Mouse (Mus musculus): ENCODE data around the gene Mmgt2. TPM values are rescaled to one million over a fixed set of nuclear protein-coding genes. Genes with fewer than 3 reads are reported as not detected.
A peak's percentile ranks its signal among the peaks of the same experiment; 100 is the strongest.

Gene Mmgt2
- polyA plus RNA-seq (2016; fragmentation: Nextera tagmentation; extraction: Ambion mirVana) = 41.9 and 44.2 TPM in 2 replicates

DNA sequence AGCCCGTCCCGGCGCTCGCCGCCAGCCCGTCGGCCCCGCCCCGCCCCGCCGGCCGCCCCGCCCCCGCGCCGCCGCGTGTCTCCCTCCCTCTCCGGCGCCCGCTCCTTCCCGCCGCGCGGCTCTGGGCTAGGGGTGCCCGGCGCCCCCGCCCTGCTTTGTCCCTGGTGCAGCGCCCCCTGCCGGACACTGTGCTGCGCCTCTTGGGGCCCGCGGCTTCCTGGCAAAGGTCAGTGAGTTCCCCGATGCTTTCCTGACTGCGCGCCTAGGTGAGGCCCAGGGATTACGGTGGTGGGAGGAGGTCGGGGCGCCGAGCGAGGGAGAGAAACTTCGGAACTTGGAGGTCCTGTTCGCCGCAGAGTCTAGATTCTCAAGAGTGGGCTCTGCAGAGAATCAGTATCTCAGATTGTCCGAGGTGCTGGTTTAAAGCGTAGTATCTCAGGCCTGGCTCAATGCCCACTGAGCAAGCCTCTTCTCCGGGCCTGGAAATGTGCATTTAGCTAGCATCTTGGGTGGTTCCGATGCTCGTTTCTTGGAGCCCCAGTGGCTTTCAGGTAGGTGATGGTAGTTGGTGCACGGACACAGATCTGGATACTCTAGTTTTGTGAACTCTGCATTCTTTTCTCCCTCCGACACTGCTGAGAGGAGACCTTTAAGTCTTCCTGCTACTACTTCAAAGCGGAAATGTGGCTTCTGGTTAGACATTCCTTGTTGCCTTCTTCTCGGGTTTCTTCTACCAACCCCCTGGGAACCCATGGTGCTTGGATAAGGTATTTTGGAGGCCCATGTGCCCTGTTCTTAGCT lies at the start of gene Mmgt2:
Gene Mmgt2, plus strand, starts transcription at position 74 of the 801 bp plus-strand sequence.
- peak; percentile 99 for DNase-seq (ENCODE audit: low spot score)
- Histone ChIP-seq H3K4me3 (peak within 1 kb of the TSS; percentile 90), H3K27me3 (replicated peaks; ENCODE audit: low read depth, poor library complexity, severe bottlenecking) (no peaks in the 10 kb centered on the region), H3K4me1 (peaks cover 63% of the 10 kb centered on the region), H3K9me3 (no peaks in the 10 kb centered on the region), H3K27ac (replicated peaks) (peak within 1 kb of the TSS; percentile 91), H3K36me3 (replicated peaks) (peaks cover 39% of the 10 kb centered on the region)
- WGBS = 1% methylated on average over 46 of the region's 53 CpGs

DNA sequence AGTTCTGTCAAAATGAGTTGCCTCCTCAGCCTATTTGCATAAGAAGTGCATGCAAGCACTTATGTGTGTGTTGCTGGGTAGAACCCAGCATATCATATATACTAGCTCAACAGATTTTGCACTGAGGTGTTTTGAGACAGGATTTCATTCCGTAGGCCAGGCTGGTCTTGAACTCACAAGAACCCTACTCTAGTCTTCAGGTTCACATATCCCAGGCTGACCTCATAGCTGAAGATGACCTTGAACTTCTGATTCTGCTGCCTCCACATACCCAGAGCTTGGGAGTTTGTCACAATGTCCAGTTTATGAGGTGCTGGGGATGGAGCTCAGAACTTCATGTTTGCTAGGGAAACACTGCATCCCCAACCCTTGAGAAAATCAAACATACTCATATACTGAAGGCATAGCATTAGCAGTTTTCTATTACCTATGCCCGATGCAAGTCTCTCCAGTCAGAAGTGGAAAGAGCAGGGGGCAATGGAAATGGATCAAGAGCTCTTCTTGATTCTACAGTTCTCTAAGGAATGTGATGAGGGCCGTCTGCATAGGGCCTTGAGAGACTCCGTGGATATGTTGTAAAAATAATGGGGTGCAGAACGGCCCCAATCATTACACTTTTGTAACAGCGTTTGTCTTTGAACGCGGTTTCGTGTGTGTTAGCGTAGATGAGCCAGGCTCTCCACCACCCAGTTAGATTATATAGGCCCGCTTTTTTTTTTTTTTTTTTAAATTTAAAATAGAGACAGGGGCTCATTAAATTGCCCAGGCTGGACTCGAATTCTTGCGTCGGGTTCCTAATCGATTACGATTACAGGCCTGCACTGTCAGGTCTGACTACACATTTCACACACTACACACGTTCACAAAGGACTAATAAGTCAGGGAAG lies 46.5 kb upstream of the Mmgt2 start:
- peak overlapping the region; percentile 99 for H3K27ac ChIP-seq (replicated peaks)
- no peak for DNase-seq (ENCODE audit: low spot score)
- no peaks in the 10 kb centered on the region for H3K27me3 ChIP-seq (replicated peaks; ENCODE audit: low read depth, poor library complexity, severe bottlenecking)
- 13% methylated on average over 17 of the region's 17 CpGs for WGBS
- no peaks in the 10 kb centered on the region for H3K9me3 ChIP-seq
- H3K36me3 ChIP-seq (replicated peaks) = peaks cover 40% of the 10 kb centered on the region
- peak overlapping the region; percentile 97 for H3K4me3 ChIP-seq
- H3K4me1 ChIP-seq = peaks cover 34% of the 10 kb centered on the region

DNA sequence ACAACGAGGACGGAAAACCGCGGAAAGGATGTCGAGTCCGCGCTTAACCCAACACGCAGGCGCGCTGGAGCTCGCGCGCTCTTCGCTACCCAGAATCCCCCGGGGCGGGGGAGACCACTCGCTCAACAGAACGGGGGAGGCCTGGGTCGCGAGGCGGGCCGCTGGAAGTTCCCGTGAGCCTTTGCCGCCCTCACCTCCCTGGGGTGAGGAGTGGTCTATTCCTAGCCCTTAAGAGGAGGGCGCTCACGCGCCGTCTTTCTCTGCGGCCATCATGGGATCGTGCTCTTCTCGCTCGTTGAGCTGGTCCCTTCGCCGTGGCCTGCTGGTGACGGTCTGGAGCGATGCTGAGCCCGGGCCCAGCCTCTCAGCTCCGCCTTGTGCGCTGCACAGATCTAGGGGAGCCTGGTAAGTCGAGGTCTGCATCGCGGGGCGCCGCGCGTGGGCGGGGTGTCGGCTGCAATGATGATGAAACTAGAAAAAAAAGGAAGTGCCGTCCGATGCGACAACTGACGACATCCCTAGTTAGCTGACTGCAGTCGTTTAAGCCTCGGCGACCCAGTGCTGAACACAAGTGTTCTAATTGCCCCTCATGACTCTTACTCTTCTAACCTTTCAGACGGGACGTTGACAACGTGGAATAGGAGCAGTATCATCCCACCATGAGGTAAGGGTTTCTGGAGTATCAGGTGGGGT lies 45.7 kb upstream of the Mmgt2 start:
- peak; percentile 99 for DNase-seq (ENCODE audit: low spot score)
- H3K27me3 ChIP-seq (replicated peaks; ENCODE audit: low read depth, poor library complexity, severe bottlenecking) = no peaks in the 10 kb centered on the region
- no peaks in the 10 kb centered on the region for H3K9me3 ChIP-seq
- peak overlapping the region; percentile 97 for H3K4me3 ChIP-seq
- H3K27ac ChIP-seq (replicated peaks) = peak overlapping the region; percentile 99
- WGBS = under 1% methylated on average over 58 of the region's 58 CpGs
- peaks cover 34% of the 10 kb centered on the region for H3K4me1 ChIP-seq
- peaks cover 48% of the 10 kb centered on the region for H3K36me3 ChIP-seq (replicated peaks)

DNA sequence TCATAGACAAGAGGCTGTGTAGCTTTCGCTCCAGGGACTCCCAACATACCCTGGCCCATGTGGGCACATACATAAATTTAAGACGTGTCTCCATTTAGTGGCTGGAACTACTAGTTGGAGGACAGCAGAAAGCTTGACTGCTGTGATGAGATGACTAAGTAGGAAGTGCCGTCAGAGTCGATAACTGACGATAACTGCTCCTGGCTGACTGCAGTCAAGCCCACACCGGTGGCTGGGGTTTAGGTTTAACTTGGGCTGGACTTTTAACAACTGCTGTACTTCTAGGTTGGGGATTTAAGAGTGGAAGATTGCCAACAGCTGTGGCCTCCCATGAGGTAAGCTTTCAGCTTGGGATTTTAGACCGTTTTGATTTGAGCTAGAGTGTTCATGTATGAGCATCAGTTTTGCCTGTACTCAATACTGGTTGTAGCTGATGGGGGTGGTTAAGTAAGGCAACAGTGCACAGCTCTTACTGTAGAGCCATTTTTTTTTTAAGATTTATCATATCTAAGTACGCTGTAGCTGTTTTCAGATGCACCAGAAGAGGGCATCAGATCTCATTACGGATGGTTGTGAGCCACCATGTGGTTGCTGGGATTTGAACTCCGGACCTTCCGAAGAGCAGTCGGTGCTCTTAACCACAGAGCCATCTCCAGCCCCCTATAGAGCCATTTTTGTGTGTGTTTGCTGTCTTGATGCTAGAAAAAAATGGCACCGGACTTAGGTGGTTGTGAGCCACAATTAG lies 45.0 kb upstream of the Mmgt2 start:
- no peaks in the 10 kb centered on the region for H3K27me3 ChIP-seq (replicated peaks; ENCODE audit: low read depth, poor library complexity, severe bottlenecking)
- H3K27ac ChIP-seq (replicated peaks) = peak overlapping the region; percentile 99
- H3K36me3 ChIP-seq (replicated peaks) = peaks cover 56% of the 10 kb centered on the region
- H3K4me1 ChIP-seq = peaks cover 31% of the 10 kb centered on the region
- H3K9me3 ChIP-seq = no peaks in the 10 kb centered on the region
- H3K4me3 ChIP-seq = peak overlapping the region; percentile 97
- under 1% methylated on average over 13 of the region's 13 CpGs for WGBS
- DNase-seq (ENCODE audit: low spot score) = peak; percentile 34

DNA sequence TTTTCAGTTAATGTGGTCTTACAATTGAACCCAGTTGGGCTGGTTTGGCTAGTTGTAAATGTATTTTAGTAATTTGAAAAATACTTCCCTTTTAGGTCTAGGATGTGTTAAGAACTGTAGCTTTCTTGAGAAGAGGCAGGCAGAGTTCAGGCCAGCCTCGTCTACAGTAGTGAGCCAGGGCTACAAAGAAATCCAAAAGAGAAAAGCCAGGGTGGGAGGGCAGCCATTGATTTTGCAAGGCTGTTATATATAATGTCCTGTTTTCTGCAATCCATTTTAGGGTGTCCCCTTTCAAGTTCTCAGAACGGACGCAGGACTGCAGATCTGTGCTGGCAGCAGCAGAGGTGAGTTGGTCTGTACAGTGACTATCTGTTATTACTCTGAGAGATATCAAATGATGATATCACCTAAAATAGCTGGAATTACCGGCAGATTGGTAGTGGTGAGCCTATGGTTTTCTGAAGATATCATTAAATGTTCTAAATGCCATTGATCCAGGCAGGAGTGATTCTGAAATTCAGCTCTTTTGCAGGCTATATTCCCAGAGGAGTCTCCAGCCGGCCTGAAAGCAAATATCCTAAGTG lies 44.2 kb upstream of the Mmgt2 start:
- Histone ChIP-seq H3K36me3 (replicated peaks) (peaks cover 63% of the 10 kb centered on the region), H3K27me3 (replicated peaks; ENCODE audit: low read depth, poor library complexity, severe bottlenecking) (no peaks in the 10 kb centered on the region), H3K9me3 (no peaks in the 10 kb centered on the region), H3K4me3 (peak overlapping the region; percentile 97), H3K27ac (replicated peaks) (peak overlapping the region; percentile 99), H3K4me1 (peaks cover 31% of the 10 kb centered on the region)
- no peak for DNase-seq (ENCODE audit: low spot score)
- 24% methylated on average over 5 of the region's 5 CpGs for WGBS

DNA sequence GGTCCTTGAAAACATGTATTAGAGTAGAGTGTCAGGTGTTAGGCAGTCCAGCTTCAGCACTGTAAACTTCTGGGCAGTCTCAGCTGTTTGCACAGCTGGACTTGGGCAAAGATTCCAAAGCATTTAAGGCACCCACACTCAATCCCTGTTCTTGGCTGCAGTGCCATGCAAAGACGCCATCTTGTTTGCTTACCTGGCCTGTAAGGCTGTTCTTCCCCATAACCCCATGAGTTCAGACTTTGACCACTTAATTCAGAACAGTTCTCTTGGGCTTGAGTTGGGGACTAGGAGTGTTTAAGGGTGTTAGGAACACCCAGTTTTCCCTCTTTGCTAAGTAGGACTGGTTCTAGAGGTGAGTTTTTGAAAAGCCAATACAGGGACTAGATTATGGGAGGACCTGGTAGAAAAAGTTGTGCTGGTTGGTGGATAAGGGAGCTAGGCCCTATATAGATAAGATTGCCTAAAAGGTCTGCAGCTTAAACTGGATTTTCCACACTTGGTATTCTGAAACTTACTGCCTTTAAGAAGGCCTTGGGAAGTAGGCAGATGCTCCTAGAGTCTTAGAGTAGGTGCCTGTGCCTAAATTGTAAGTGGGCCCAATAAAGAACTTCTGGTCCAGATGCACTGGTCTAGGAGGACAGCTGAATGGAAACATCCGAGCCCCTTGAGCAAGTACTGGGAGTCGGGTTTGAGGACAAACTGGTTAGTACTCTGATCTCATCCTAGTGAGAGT lies 43.4 kb upstream of the Mmgt2 start:
- peak overlapping the region; percentile 99; the same call in 1 of the 2 replicates for H3K27ac ChIP-seq (replicated peaks)
- peaks cover 71% of the 10 kb centered on the region for H3K36me3 ChIP-seq (replicated peaks)
- no peaks in the 10 kb centered on the region for H3K9me3 ChIP-seq
- H3K4me3 ChIP-seq = peak overlapping the region; percentile 97
- no peaks in the 10 kb centered on the region for H3K27me3 ChIP-seq (replicated peaks; ENCODE audit: low read depth, poor library complexity, severe bottlenecking)
- peaks cover 31% of the 10 kb centered on the region for H3K4me1 ChIP-seq
- no peak for DNase-seq (ENCODE audit: low spot score)
- 18% methylated on average over 3 of the region's 3 CpGs for WGBS

DNA sequence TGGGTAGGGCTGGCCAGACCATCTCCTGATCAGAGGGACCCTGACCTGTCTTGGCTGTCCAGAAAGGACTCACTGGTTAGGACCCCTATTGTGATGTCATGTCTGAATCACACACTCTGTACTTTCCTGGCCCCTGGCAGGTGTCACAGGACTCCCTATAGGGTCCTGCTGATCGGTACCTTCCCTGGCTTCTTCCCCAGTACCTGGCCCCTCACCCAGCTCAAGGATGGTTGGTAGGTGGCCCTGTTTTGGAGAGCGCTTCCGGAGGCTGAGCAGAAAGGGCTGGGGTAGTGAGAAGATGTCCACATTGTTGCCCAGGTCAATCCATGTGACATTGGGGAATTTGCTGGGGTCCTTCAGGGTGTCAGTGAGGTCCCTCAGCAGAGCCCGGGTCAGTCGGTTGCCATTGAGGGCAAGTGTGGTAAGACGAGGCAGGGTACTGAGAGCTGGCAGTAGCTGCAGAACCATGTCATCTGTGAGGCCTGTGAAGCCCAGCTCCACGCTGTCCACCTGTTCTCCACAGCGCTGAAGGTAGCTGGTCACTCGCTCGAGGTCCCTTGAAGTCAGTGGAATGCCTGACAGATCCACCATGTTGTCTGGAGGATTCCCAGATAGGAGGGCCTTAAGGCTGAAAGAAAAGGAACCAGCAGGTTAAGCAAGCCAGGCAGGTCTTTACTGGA lies 42.7 kb upstream of the Mmgt2 start:
- H3K36me3 ChIP-seq (replicated peaks) = peaks cover 78% of the 10 kb centered on the region
- WGBS = 39% methylated on average over 10 of the region's 10 CpGs
- H3K27ac ChIP-seq (replicated peaks) = peak overlapping the region; percentile 37; the same call in 1 of the 2 replicates
- H3K4me3 ChIP-seq = peak overlapping the region; percentile 97
- H3K27me3 ChIP-seq (replicated peaks; ENCODE audit: low read depth, poor library complexity, severe bottlenecking) = no peaks in the 10 kb centered on the region
- peaks cover 31% of the 10 kb centered on the region for H3K4me1 ChIP-seq
- H3K9me3 ChIP-seq = no peaks in the 10 kb centered on the region
- peak; percentile 47 for DNase-seq (ENCODE audit: low spot score)

DNA sequence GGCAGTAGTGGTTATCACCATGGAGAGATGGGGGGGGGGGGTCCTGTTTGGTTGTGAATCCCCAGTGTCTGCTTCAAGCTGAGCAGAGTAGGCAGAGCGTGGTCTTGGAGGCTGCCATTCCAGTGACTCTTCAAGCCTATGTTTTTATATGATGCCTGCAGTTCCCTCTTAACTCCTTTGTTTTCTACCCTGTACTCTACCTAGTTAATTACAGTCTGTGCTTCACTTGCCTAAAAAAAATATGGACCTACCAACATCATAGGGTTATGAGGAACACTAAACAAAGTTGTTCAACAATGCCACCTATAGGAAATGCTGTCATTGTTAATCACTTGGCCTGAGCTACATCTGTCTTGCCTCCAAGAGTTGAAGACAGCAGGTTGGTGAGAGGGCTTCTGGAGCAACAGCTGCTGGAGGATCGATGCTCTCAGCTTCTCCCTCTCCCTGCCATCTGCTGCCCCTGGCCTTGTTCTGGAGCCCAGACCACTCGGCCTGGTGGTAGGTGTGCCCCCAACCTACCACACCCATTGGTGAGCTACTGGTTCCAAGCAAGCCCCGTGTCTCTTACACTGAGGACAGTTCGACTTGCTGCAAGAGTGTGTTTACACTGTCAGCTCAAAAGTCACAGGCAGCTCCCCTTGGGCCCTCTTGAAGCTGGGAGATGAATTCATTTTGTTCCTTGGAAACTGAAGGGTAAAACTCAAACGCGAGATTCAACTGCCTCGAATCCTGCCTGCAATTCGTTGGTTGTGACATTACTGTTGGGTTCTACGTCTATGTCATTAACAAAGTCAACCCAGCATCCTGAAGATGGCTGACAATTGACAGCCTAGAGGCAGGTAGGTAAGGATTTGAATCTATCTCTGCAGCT lies 41.9 kb upstream of the Mmgt2 start:
- Histone ChIP-seq H3K4me3 (peak overlapping the region; percentile 97; the same call in 1 of the 2 replicates), H3K27ac (replicated peaks) (0 out of 2 replicates have a peak overlapping the region, but pooled peaks have one; percentile 16), H3K9me3 (no peaks in the 10 kb centered on the region), H3K27me3 (replicated peaks; ENCODE audit: low read depth, poor library complexity, severe bottlenecking) (no peaks in the 10 kb centered on the region), H3K4me1 (peaks cover 31% of the 10 kb centered on the region), H3K36me3 (replicated peaks) (peaks cover 83% of the 10 kb centered on the region)
- DNase-seq (ENCODE audit: low spot score) = no peak
- 78% methylated on average over 10 of the region's 10 CpGs for WGBS

DNA sequence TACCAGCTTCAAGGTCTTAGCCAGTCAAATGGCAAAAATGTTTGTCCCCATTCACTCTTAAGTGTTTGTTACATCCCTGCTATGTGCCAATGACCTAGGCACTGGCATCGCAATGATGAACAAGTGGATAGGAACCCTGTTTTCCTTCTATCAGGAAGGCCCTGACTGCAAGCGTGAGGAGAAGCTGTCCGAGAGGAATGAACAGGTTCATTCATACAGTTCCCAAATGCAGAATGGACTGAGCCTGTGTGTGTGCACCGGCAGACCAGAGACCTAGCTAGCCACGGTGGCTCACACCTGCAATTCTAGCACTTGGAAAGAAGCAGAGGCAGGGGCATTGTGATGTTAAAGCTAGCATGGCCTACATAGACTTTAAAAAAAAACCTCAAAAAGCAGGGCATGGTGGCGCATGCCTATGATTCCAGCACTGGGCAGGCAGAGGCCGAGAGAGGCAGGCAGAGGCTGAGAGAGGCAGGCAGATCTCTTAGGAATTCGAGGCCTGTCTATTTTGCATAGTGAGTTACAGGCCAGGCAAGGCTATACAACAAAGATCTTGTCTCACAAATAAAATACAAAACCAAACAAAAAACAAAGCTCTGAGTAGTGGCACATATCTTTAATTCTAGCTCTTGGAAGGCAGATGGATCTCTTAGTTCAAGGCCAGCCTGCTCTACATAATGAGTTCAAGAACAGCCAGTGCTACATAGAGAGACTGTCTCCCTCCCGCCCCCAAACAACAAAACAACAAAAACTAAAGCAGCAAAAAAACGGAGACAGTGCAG lies 41.1 kb upstream of the Mmgt2 start:
- H3K36me3 ChIP-seq (replicated peaks) = peaks cover 90% of the 10 kb centered on the region
- WGBS = 74% methylated on average over 10 of the region's 10 CpGs
- no peak overlapping the region for H3K27ac ChIP-seq (replicated peaks)
- no peak for DNase-seq (ENCODE audit: low spot score)
- peaks cover 28% of the 10 kb centered on the region for H3K4me1 ChIP-seq
- no peak overlapping the region for H3K4me3 ChIP-seq
- no peaks in the 10 kb centered on the region for H3K27me3 ChIP-seq (replicated peaks; ENCODE audit: low read depth, poor library complexity, severe bottlenecking)
- H3K9me3 ChIP-seq = no peaks in the 10 kb centered on the region

DNA sequence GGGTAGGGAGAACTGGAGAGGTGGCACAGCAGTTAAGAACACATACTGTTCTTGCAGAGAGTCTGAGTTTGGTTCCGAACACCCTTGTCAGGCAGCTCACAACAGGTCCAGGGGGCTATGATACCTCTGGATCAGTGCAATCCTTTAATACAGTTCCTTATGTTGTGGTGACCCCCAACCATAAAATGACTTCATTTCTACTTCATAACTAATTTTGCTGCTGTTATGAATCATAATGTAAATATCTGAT lies 40.6 kb upstream of the Mmgt2 start:
- H3K4me1 ChIP-seq = peaks cover 30% of the 10 kb centered on the region
- H3K27ac ChIP-seq (replicated peaks) = no peak overlapping the region
- no peaks in the 10 kb centered on the region for H3K27me3 ChIP-seq (replicated peaks; ENCODE audit: low read depth, poor library complexity, severe bottlenecking)
- DNase-seq (ENCODE audit: low spot score) = no peak
- H3K36me3 ChIP-seq (replicated peaks) = peaks cover 90% of the 10 kb centered on the region
- 98% methylated on average over 1 of the region's 1 CpGs for WGBS
- H3K4me3 ChIP-seq = no peak overlapping the region
- no peaks in the 10 kb centered on the region for H3K9me3 ChIP-seq

Measured in embryonic facial prominence, embryonic 10.5 days (tissue).